Mouse (Mus musculus) liver, adult 2 months (tissue): Measurements from ENCODE around the gene Rnf26.
A peak's percentile ranks its signal among the peaks of the same experiment; 100 is the strongest.

ENCODE experiments used
- CTCF ChIP-seq: fragments of 200-500 bp; IDR thresholded peaks from 2 replicates; pipeline ENCODE4 v1.5.1; 2011; ENCODE audit warnings: low read depth, low read length, control low read depth
- POLR2A ChIP-seq: fragments of 200-500 bp; IDR thresholded peaks from 2 replicates; pipeline ENCODE4 v1.6.1; 2011; ENCODE audit warnings: low read length, control low read depth; ENCODE audit not compliant: insufficient read depth; ENCODE audit errors: extremely low read depth

GRCm38 (mm10) chr9:44130034-44130433 is 16.7 kb upstream of the Rnf26 start:
- TF ChIP-seq CTCF, result no peak
- 0 out of 2 replicates have a peak, but pooled peaks have one; percentile 16 for TF ChIP-seq POLR2A
